Mouse (Mus musculus) lung, adult 2 months (tissue): Measurements from ENCODE around the gene Sema6b.

Source experiments
- CTCF ChIP-seq: fragments of 200-500 bp; IDR thresholded peaks from 2 replicates; pipeline ENCODE4 v1.5.1; 2011; ENCODE audit warnings: mild to moderate bottlenecking, low read length, control low read depth; ENCODE audit not compliant: insufficient read depth
- POLR2A ChIP-seq: fragments of 200-500 bp; IDR thresholded peaks from 2 replicates; pipeline ENCODE4 v1.6.1; 2011; ENCODE audit warnings: low read depth, mild to moderate bottlenecking, control low read depth, low read length, borderline replicate concordance; ENCODE audit errors: extremely low read depth

DNA sequence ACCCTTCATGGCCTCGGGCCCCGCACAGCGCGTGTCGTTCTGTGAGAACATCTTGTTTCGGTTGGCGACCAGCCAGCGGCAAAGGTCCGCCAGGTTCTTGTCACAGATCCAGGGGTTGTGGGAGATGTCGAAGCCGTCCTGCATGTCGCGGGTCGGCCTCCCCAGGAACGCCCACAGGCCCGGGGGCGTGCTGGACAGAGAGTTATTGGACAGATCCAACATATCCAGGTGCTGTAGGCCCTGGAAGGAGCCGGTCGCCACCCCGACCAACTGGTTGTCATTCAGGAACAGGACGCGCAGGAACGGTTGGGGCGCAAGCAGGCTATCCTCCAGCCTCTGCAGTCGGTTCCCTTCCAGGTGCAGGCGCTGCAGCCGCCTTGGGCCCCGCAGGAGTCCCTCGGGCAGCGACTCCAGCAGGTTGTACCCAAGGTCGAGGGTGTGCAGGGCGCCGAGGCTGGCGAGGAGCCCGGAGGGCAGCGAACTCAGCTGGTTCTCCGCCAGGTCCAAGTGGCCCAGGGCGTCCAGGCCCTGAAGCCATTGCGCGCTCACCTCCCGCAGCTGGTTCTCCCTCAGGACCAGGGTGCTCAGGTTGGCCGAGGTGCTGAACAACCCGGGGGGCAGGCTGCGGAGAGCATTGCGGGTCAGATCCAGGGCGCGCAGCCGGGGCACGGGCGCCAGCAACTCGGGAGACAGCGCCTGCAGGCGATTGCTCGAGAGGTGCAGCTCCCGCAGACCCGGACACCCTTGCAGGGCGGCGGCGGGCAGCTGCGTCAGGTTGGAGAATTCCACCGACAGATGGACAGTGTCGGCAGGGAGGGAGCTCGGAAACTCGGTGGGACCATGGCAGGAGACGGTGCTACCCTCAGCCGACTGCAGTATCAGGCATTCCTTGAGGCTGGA, 19.9 kb downstream of the Sema6b start:
- no peak for TF ChIP-seq CTCF
- TF ChIP-seq POLR2A: no peak
